Mouse (Mus musculus) MEL (cell line): ENCODE data around the gene Atg2a. TPM values are rescaled to one million over a fixed set of nuclear protein-coding genes. Genes with fewer than 3 reads are reported as not detected.

ENCODE experiments used
- DNase-seq: peaks from one replicate; pipeline ENCODE4 v3.0.0; 2011; ENCODE audit warnings: low read depth, low spot score
- H3K27ac ChIP-seq: 2 replicates; pipeline ENCODE4 v1.5.1; 2012; ENCODE audit warnings: low read depth, mild to moderate bottlenecking, control low read depth, low read length, moderate library complexity; ENCODE audit not compliant: control insufficient read depth
- H3K27me3 ChIP-seq, 2 experiments: fragments of 150-350 bp in 1 of 2; sonication (generic) in 1 of 2; 2 replicates each; pipeline ENCODE4 v1.6.1; 2012; ENCODE audit warnings: low read length in 2 of 2, mild to moderate bottlenecking in 2 of 2, improper control_type of control experiment in 1 of 2, moderate library complexity in 1 of 2; ENCODE audit not compliant: insufficient read depth in 2 of 2, control insufficient read depth in 1 of 2
- H3K36me3 ChIP-seq, 2 experiments: 2 replicates each; pipeline ENCODE4 v1.6.1; 2012 to 2014; ENCODE audit warnings: low read length in 2 of 2, improper control_type of control experiment in 1 of 2, inconsistent platforms in 1 of 2, mild to moderate bottlenecking in 1 of 2; ENCODE audit not compliant: insufficient read depth in 2 of 2, control insufficient read depth in 1 of 2
- H3K4me1 ChIP-seq, 2 experiments: fragments of 150-350 bp in 1 of 2; sonication (generic) in 1 of 2; 2 replicates each; pipeline ENCODE4 v1.6.1; 2012; ENCODE audit warnings: low read length in 2 of 2, improper control_type of control experiment in 1 of 2, mild to moderate bottlenecking in 1 of 2; ENCODE audit not compliant: insufficient read depth in 2 of 2, control insufficient read depth in 1 of 2
- H3K4me3 ChIP-seq, 2 experiments: fragments of 150-350 bp in 1 of 2; sonication (generic) in 1 of 2; 2 replicates each; pipeline ENCODE4 v1.5.1; 2012; ENCODE audit warnings: low read depth in 2 of 2, low read length in 2 of 2, mild to moderate bottlenecking in 2 of 2, moderate library complexity in 2 of 2, control low read depth in 1 of 2, improper control_type of control experiment in 1 of 2; ENCODE audit not compliant: control insufficient read depth in 1 of 2, insufficient read depth in 1 of 2
- H3K79me2 ChIP-seq: 2 replicates; pipeline ENCODE4 v1.6.1; 2012; ENCODE audit warnings: mild to moderate bottlenecking, low read length, moderate library complexity; ENCODE audit not compliant: control insufficient read depth, poor library complexity, insufficient read depth
- H3K9ac ChIP-seq: 2 replicates; pipeline ENCODE4 v1.6.1; 2012; ENCODE audit warnings: low read depth, mild to moderate bottlenecking, control low read depth, low read length, moderate library complexity; ENCODE audit not compliant: control insufficient read depth, poor library complexity, severe bottlenecking
- H3K9me3 ChIP-seq: fragments of 150-350 bp; sonication (generic); replicated peaks from 2 replicates; pipeline ENCODE4 v1.6.1; 2012; ENCODE audit warnings: mild to moderate bottlenecking, low read length, improper control_type of control experiment, moderate library complexity; ENCODE audit not compliant: insufficient read depth
- CHD2 ChIP-seq: IDR thresholded peaks from 2 replicates; pipeline ENCODE4 v1.6.1; 2011; ENCODE audit warnings: low read length, improper control_type of control experiment
- CTCF ChIP-seq, 3 experiments: IDR thresholded peaks in 2 of 3; conservative IDR thresholded peaks in 1 of 3; 2 replicates each; pipeline ENCODE4 v1.5.1; 2011 to 2012; ENCODE audit warnings: low read length in 3 of 3, low read depth in 2 of 3, mild to moderate bottlenecking in 2 of 3, improper control_type of control experiment in 1 of 3, inconsistent platforms in 1 of 3, mixed read lengths in 1 of 3, moderate library complexity in 1 of 3; ENCODE audit not compliant: control insufficient read depth in 1 of 3, insufficient read depth in 1 of 3, poor library complexity in 1 of 3, severe bottlenecking in 1 of 3
- E2F4 ChIP-seq: IDR thresholded peaks from 2 replicates; pipeline ENCODE4 v1.6.1; 2011; ENCODE audit warnings: low read depth, low read length, improper control_type of control experiment, borderline replicate concordance
- ELF1 ChIP-seq: IDR thresholded peaks from 2 replicates; pipeline ENCODE4 v1.6.1; 2014; ENCODE audit warnings: low read depth, mild to moderate bottlenecking, inconsistent platforms, low read length, improper control_type of control experiment, moderate library complexity
- EP300 ChIP-seq, 2 experiments: IDR thresholded peaks; 2 replicates each; pipeline ENCODE4 v1.6.1; 2011; ENCODE audit warnings: improper control_type of control experiment in 2 of 2, low read length in 2 of 2, low read depth in 1 of 2, mild to moderate bottlenecking in 1 of 2
- ETS1 ChIP-seq: IDR thresholded peaks from 2 replicates; pipeline ENCODE4 v1.6.1; 2012; ENCODE audit warnings: low read depth, mild to moderate bottlenecking, inconsistent platforms, low read length, improper control_type of control experiment, moderate library complexity
- GATA1 ChIP-seq: IDR thresholded peaks from 2 replicates; pipeline ENCODE4 v1.6.1; 2011; ENCODE audit warnings: low read depth, low read length, improper control_type of control experiment
- JUND ChIP-seq: IDR thresholded peaks from 2 replicates; pipeline ENCODE4 v1.6.1; 2011; ENCODE audit warnings: low read depth, mild to moderate bottlenecking, improper control_type of control experiment, low read length
- KAT2A ChIP-seq: conservative IDR thresholded peaks from 2 replicates; pipeline ENCODE4 v1.6.1; 2012; ENCODE audit warnings: low read depth, low read length, improper control_type of control experiment, inconsistent platforms
- MAFK ChIP-seq: IDR thresholded peaks from 2 replicates; pipeline ENCODE4 v1.6.1; 2011; ENCODE audit warnings: low read depth, mild to moderate bottlenecking, low read length, improper control_type of control experiment, borderline replicate concordance
- MAX ChIP-seq: IDR thresholded peaks from 2 replicates; pipeline ENCODE4 v1.6.1; 2011; ENCODE audit warnings: low read length, improper control_type of control experiment
- MAZ ChIP-seq: IDR thresholded peaks from 2 replicates; pipeline ENCODE4 v1.6.1; 2012; ENCODE audit warnings: low read depth, mild to moderate bottlenecking, inconsistent platforms, low read length, improper control_type of control experiment
- MYC ChIP-seq: IDR thresholded peaks from 2 replicates; pipeline ENCODE4 v1.6.1; 2011; ENCODE audit warnings: low read depth, mild to moderate bottlenecking, low read length, improper control_type of control experiment, moderate library complexity
- NELFE ChIP-seq: IDR thresholded peaks from 2 replicates; pipeline ENCODE4 v1.6.1; 2011; ENCODE audit warnings: low read depth, low read length, improper control_type of control experiment
- NRF1 ChIP-seq: IDR thresholded peaks from 2 replicates; pipeline ENCODE4 v1.6.1; 2014; ENCODE audit warnings: low read depth, mild to moderate bottlenecking, inconsistent platforms, low read length, improper control_type of control experiment, moderate library complexity; ENCODE audit not compliant: poor library complexity, insufficient read depth, severe bottlenecking
- POLR2A ChIP-seq, 2 experiments: IDR thresholded peaks; 2 replicates each; pipeline ENCODE4 v1.6.1; 2011 to 2012; ENCODE audit warnings: low read length in 2 of 2, mild to moderate bottlenecking in 2 of 2, control low read depth in 1 of 2, improper control_type of control experiment in 1 of 2, low read depth in 1 of 2, moderate library complexity in 1 of 2; ENCODE audit not compliant: control insufficient read depth in 1 of 2, insufficient read depth in 1 of 2, poor library complexity in 1 of 2
- POLR2AphosphoS2 ChIP-seq: IDR thresholded peaks from 2 replicates; pipeline ENCODE4 v1.6.1; 2011; ENCODE audit warnings: low read length, improper control_type of control experiment
- RAD21 ChIP-seq: IDR thresholded peaks from 2 replicates; pipeline ENCODE4 v1.6.1; 2011; ENCODE audit warnings: mild to moderate bottlenecking, low read depth, low read length, improper control_type of control experiment
- RCOR1 ChIP-seq: IDR thresholded peaks from 2 replicates; pipeline ENCODE4 v1.6.1; 2012; ENCODE audit warnings: low read depth, mild to moderate bottlenecking, inconsistent platforms, low read length, improper control_type of control experiment
- SIN3A ChIP-seq: IDR thresholded peaks from 2 replicates; pipeline ENCODE4 v1.6.1; 2012; ENCODE audit warnings: low read length, improper control_type of control experiment, inconsistent platforms
- SMC3 ChIP-seq: IDR thresholded peaks from 2 replicates; pipeline ENCODE4 v1.6.1; 2011; ENCODE audit warnings: low read depth, low read length, improper control_type of control experiment
- TAL1 ChIP-seq: IDR thresholded peaks from 2 replicates; pipeline ENCODE4 v1.6.1; 2012; ENCODE audit warnings: mild to moderate bottlenecking, inconsistent platforms, low read length, moderate library complexity, mixed read lengths
- TCF12 ChIP-seq: IDR thresholded peaks from 2 replicates; pipeline ENCODE4 v1.6.1; 2014; ENCODE audit warnings: low read depth, mild to moderate bottlenecking, inconsistent platforms, low read length, improper control_type of control experiment, moderate library complexity
- UBTF ChIP-seq: IDR thresholded peaks from 2 replicates; pipeline ENCODE4 v1.6.1; 2012; ENCODE audit warnings: low read depth, mild to moderate bottlenecking, inconsistent platforms, low read length, improper control_type of control experiment, moderate library complexity, borderline replicate concordance; ENCODE audit not compliant: insufficient read depth
- USF2 ChIP-seq, 2 experiments: IDR thresholded peaks; 2 replicates each; pipeline ENCODE4 v1.6.1; 2011 to 2012; ENCODE audit warnings: improper control_type of control experiment in 2 of 2, low read length in 2 of 2, borderline replicate concordance in 1 of 2, inconsistent platforms in 1 of 2, low read depth in 1 of 2, mild to moderate bottlenecking in 1 of 2; ENCODE audit not compliant: insufficient read depth in 1 of 2
- ZC3H11A ChIP-seq: IDR thresholded peaks from 2 replicates; pipeline ENCODE4 v1.6.1; 2012; ENCODE audit warnings: low read depth, mild to moderate bottlenecking, inconsistent platforms, low read length, improper control_type of control experiment
- ZKSCAN1 ChIP-seq: IDR thresholded peaks from 2 replicates; pipeline ENCODE4 v1.6.1; 2012; ENCODE audit warnings: low read depth, mild to moderate bottlenecking, inconsistent platforms, low read length, improper control_type of control experiment, moderate library complexity
- ZMIZ1 ChIP-seq: IDR thresholded peaks from 2 replicates; pipeline ENCODE4 v1.6.1; 2012; ENCODE audit warnings: low read depth, mild to moderate bottlenecking, inconsistent platforms, low read length, improper control_type of control experiment, moderate library complexity
- polyA plus RNA-seq, 2 experiments: library from polyadenylated mRNA; stranded (reverse) in 1 of 2; unstranded in 1 of 2; fragments of >175 nt in 1 of 2; fragments of >200 nt in 1 of 2; gene quantifications; 2 replicates each; pipeline versions ENCODE4 v1.2.1 to v1.2.4; 2012; ENCODE audit warnings: low replicate concordance in 2 of 2, low read depth in 1 of 2; ENCODE audit not compliant: insufficient read length in 2 of 2, insufficient read depth in 1 of 2, missing spikeins in 1 of 2
- total RNA-seq: library from RNA; depleted of rRNA; stranded (reverse); fragments of 300-350 nt; gene quantifications from 2 replicates; pipeline ENCODE4 v1.2.3, GENCODE M21; 2012

Atg2a gene
- total and polyA plus RNA-seq, 3 experiments: 7.9 to 21.7 TPM; not detected in 1

GRCm38 (mm10) chr19:6238740-6239139, 2.7 kb upstream of the Atg2a start:
- Histone ChIP-seq H3K4me3 (no peak overlapping the region), H3K9ac (no peak overlapping the region), H3K36me3 (peaks cover 0 to 39% of the 10 kb centered on the region in 2 experiments; a peak in 2 of 4 replicates)
- TF ChIP-seq ZMIZ1 (no peak), NRF1 (no peak), ZKSCAN1 (no peak), GATA1 (no peak), RCOR1 (no peak), ELF1 (no peak), CHD2 (no peak), MAX (no peak), KAT2A (no peak), POLR2A (IDR thresholded peaks at IDR 0.05; ENCODE audit: control insufficient read depth in 1 of 2, insufficient read depth in 1 of 2, low read depth in 1 of 2, low read length in 2 of 2, poor library complexity in 1 of 2) (no peak), MAFK (no peak), ZC3H11A (no peak), E2F4 (no peak), TCF12 (no peak), JUND (no peak), SMC3 (no peak)
- TF ChIP-seq, all 39 proteins: peak for 0
- no peaks in the 10 kb centered on the region for H3K9me3 ChIP-seq
- H3K27me3 ChIP-seq: no peaks in the 10 kb centered on the region
- H3K27ac ChIP-seq: no peak overlapping the region
- peaks cover 6 to 55% of the 10 kb centered on the region in 2 experiments for H3K4me1 ChIP-seq
- peaks cover 15% of the 10 kb centered on the region for H3K79me2 ChIP-seq
- DNase-seq: peak; percentile 34

- peak overlapping the region; percentile 94 for H3K27ac ChIP-seq
- DNase-seq: peak; percentile 78
- H3K4me1 ChIP-seq: peaks cover 6 to 42% of the 10 kb centered on the region in 2 experiments
- H3K9me3 ChIP-seq: no peaks in the 10 kb centered on the region
- no peak for TF ChIP-seq MAZ
- TF ChIP-seq ZMIZ1: no peak
- TF ChIP-seq ELF1: no peak
- peak; percentile 38; the same call in 1 of the 2 replicates for TF ChIP-seq MYC
- no peak; the same call in 1 of the 2 replicates for TF ChIP-seq CHD2
- no peak for TF ChIP-seq NRF1
- TF ChIP-seq POLR2AphosphoS2: no peak
- TF ChIP-seq TAL1: peak; percentile 47
- TF ChIP-seq NELFE: 0 out of 2 replicates have a peak, but pooled peaks have one; percentile 7
- TF ChIP-seq TCF12: peak; percentile 50
- TF ChIP-seq EP300 (IDR thresholded peaks at IDR 0.05; ENCODE audit: low read depth in 1 of 2, low read length in 2 of 2): peak; percentile 66 to 77
- peak; percentile 88 for TF ChIP-seq JUND
- TF ChIP-seq E2F4: no peak
- TF ChIP-seq KAT2A: no peak
- TF ChIP-seq USF2 (IDR thresholded peaks at IDR 0.05; ENCODE audit: borderline replicate concordance in 1 of 2, insufficient read depth in 1 of 2, low read depth in 1 of 2, low read length in 2 of 2): no peak
- TF ChIP-seq UBTF: no peak
- TF ChIP-seq RAD21: no peak
- peak; percentile 64; the same call in 1 of the 2 replicates for TF ChIP-seq ETS1
- TF ChIP-seq SIN3A: peak; percentile 22; the same call in 1 of the 2 replicates
- peak; percentile 88 for TF ChIP-seq GATA1
- TF ChIP-seq CTCF (IDR thresholded peaks at IDR 0.05 in 2 of 3, conservative IDR thresholded peaks at IDR 0.05 in 1 of 3; ENCODE audit: control insufficient read depth in 1 of 3, insufficient read depth in 1 of 3, low read depth in 2 of 3, low read length in 3 of 3, poor library complexity in 1 of 3, severe bottlenecking in 1 of 3): no peak
- peaks cover 0 to 31% of the 10 kb centered on the region in 2 experiments; a peak in 2 of 4 replicates for H3K36me3 ChIP-seq
- H3K4me3 ChIP-seq: peak overlapping the region; percentile 6 to 36
- H3K27me3 ChIP-seq: no peaks in the 10 kb centered on the region
- peaks cover 15% of the 10 kb centered on the region for H3K79me2 ChIP-seq
- peak overlapping the region; percentile 60 for H3K9ac ChIP-seq
These were observed 1.3 kb upstream of the Atg2a start for GRCm38 (mm10) chr19:6240136-6240535.
